Mouse (Mus musculus): ENCODE data around the gene Prr19. TPM values are rescaled to one million over a fixed set of nuclear protein-coding genes. Genes with fewer than 3 reads are reported as not detected.

The Prr19 gene
- not detected for polyA plus RNA-seq (2015; fragmentation: Illumina TruSeq; extraction: RNeasy Lipid Tissue Mini Kit (QIAGEN cat#74804); ENCODE audit: insufficient read depth, low replicate concordance)

DNA sequence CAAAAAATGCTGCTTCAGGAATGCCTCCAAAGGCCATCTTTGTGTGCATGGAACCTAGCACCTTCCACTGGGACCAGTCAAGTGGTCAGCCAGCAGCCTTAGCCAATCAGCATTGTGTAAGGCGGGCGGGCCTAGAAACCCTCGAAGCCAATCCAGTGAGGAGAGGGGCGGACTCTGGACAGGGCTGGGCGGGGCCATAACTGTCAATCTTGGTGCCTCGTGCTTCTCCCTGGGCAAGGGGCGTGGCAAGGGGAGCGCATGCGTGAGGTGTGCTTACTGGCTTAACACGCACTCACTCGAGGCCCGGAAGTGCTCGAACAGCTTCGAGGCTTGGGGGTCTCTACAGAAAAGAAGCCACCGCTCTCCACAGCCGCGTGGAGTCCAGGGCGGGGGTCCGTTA is at the start of gene Prr19:
Prr19 (plus strand) TSS at position 349 of the 400 bp plus-strand sequence.

DNA sequence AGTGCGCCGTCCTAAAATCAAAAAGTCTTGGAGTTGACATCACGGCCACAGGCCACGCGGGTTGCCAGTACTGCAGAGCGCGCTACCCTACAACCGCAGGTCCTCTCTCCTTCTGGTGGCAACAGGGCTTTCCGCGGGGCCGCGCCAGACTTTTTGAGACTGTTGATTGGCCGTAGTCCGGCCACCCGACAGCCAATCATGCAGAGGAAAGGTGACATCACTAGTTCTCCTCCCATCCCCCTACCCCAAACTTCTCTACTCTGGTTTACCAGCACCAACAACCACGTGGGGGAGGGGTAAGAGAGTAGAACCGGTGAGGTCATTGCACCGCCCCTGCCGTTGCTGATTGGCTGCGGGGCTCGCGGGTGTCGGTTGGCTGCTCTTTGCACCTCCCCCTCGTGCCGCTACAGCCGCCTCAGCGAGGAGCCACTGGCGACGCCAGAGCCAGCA is 33.9 kb upstream of the Prr19 start, which contains the start of gene Cic:
Cic (plus strand) TSS at position 404 of the 450 bp plus-strand sequence.

DNA sequence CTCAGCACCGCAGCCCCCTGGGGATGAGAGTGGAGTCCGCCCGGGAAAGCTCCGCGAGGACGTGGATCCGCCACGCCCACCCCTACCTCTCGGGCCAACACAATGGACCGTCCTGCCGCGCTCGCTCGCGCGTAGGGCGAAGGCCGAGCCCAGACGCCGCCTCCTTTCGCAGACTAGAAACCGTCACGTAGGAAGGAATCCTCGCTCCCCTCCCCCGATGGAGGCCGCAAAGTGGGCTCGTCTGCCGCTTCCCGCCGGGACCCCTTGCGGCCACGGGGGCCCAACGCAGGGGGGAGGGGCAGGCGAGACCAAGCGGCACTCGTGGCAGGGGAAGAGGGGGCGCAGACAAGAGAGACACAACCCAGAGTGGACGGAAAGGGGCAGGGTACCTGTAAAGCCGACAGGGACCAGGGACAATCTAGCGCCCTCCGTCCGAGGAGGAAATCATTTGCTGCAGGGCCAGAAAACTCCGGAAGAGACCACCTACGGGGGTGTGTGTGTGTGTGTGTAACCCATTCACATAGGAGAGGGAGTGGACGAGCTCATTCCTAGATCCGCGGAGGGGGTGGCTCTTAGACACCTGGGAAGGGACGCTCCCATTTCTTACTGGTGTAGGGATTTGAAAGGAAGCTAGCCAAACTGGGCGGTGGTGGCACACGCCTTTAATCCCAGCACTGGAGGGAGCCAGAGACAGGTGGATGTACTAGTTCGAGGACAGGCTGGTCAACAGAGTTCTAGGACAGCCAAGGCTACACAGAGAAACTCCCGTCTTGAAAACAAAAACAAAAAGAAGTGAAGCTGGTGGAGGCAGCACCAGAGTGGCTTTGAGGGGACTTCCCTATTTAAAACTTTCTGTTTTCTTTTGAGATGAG is 3.5 kb upstream of the Prr19 start, which contains the start of gene Pafah1b3:
Pafah1b3 (minus strand) TSS at position 533 of the 872 bp plus-strand sequence.

GRCm38 (mm10) chr7:25305956-25306613 is 4.9 kb downstream of the Prr19 start, which contains the start of gene Tmem145:
Gene Tmem145, plus strand, starts transcription at chr7:25306106.

DNA sequence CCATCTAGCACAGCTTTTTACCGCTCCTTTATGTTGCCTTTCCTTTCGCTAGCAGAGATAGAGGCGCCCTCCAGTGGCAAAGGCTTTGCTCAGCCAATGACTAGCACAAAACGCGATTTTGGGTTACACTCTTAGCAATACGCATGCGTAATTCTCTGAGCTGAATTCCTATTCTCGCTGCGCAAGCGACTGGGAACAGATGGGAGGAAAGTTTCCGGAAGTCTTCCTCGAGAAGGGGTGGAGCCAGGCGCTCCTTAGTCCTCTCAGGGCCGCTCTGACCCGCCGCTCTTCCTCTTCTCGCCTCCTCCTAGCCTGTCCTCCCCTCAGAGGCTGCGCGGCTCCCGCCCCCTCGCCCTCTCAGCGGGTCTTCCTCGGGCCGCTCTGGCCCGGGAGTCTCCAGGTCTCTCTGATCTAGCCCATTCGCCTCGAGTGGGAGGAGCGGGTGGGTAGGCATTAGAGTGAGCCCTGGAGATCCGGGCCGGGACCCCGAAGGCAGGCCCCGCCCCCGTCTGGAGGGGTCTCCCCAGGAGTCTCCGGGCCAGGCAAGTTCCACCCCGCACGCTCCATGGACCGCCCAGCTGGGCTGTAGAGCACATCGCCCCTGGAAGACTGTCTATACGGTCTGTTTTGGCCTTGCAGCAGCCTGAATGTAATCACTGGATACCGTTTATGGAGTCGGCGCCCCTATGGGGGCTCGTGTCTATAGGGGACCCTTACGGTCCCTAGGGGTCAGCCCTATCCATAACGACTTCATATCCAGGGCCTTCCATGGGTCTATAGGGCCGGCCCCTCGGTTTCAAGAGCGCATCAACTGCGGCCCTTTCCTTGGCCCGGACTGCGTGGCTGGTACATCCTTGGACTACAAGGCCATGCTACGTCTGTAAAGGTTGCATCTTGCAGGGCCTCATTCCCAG is 15.6 kb downstream of the Prr19 start, which contains the start of gene Megf8:
Megf8 (plus strand) TSS at position 633 of the 914 bp plus-strand sequence.

Other genes with a start within 250 kb of the Prr19 start
- 2.4 TPM for gene Grik5, start 229.1 kb upstream of the Prr19 start, polyA plus RNA-seq (2015; fragmentation: Illumina TruSeq; extraction: RNeasy Lipid Tissue Mini Kit (QIAGEN cat#74804); ENCODE audit: insufficient read depth, low replicate concordance)
- gene Zfp574, start 228.8 kb upstream of the Prr19 start, polyA plus RNA-seq (2015; fragmentation: Illumina TruSeq; extraction: RNeasy Lipid Tissue Mini Kit (QIAGEN cat#74804); ENCODE audit: insufficient read depth, low replicate concordance), result 1.7 TPM
- 34.8 TPM for gene Pou2f2, start 121.7 kb upstream of the Prr19 start, polyA plus RNA-seq (2015; fragmentation: Illumina TruSeq; extraction: RNeasy Lipid Tissue Mini Kit (QIAGEN cat#74804); ENCODE audit: insufficient read depth, low replicate concordance)
- 21.2 TPM for gene Dedd2, start 80.8 kb upstream of the Prr19 start, polyA plus RNA-seq (2015; fragmentation: Illumina TruSeq; extraction: RNeasy Lipid Tissue Mini Kit (QIAGEN cat#74804); ENCODE audit: insufficient read depth, low replicate concordance)
- 6.4 TPM for gene Zfp526, start 80.0 kb upstream of the Prr19 start, polyA plus RNA-seq (2015; fragmentation: Illumina TruSeq; extraction: RNeasy Lipid Tissue Mini Kit (QIAGEN cat#74804); ENCODE audit: insufficient read depth, low replicate concordance)
- gene Gsk3a, start 63.6 kb upstream of the Prr19 start, polyA plus RNA-seq (2015; fragmentation: Illumina TruSeq; extraction: RNeasy Lipid Tissue Mini Kit (QIAGEN cat#74804); ENCODE audit: insufficient read depth, low replicate concordance), result 56.1 TPM
- 4.6 TPM for gene Erf, start 50.6 kb upstream of the Prr19 start, polyA plus RNA-seq (2015; fragmentation: Illumina TruSeq; extraction: RNeasy Lipid Tissue Mini Kit (QIAGEN cat#74804); ENCODE audit: insufficient read depth, low replicate concordance)
- gene Cic, start 33.7 kb upstream of the Prr19 start, polyA plus RNA-seq (2015; fragmentation: Illumina TruSeq; extraction: RNeasy Lipid Tissue Mini Kit (QIAGEN cat#74804); ENCODE audit: insufficient read depth, low replicate concordance), result 85.9 TPM
- gene Pafah1b3, start 3.4 kb upstream of the Prr19 start, polyA plus RNA-seq (2015; fragmentation: Illumina TruSeq; extraction: RNeasy Lipid Tissue Mini Kit (QIAGEN cat#74804); ENCODE audit: insufficient read depth, low replicate concordance), result 21.5 TPM
- not detected for gene Tmem145, start 4.7 kb downstream of the Prr19 start, polyA plus RNA-seq (2015; fragmentation: Illumina TruSeq; extraction: RNeasy Lipid Tissue Mini Kit (QIAGEN cat#74804); ENCODE audit: insufficient read depth, low replicate concordance)
- 2.7 TPM for gene Megf8, start 15.8 kb downstream of the Prr19 start, polyA plus RNA-seq (2015; fragmentation: Illumina TruSeq; extraction: RNeasy Lipid Tissue Mini Kit (QIAGEN cat#74804); ENCODE audit: insufficient read depth, low replicate concordance)
- not detected for gene Cnfn, start 68.3 kb downstream of the Prr19 start, polyA plus RNA-seq (2015; fragmentation: Illumina TruSeq; extraction: RNeasy Lipid Tissue Mini Kit (QIAGEN cat#74804); ENCODE audit: insufficient read depth, low replicate concordance)
- gene Lipe, start 97.3 kb downstream of the Prr19 start, polyA plus RNA-seq (2015; fragmentation: Illumina TruSeq; extraction: RNeasy Lipid Tissue Mini Kit (QIAGEN cat#74804); ENCODE audit: insufficient read depth, low replicate concordance), result 9.6 TPM
- gene Cxcl17, start 111.5 kb downstream of the Prr19 start, polyA plus RNA-seq (2015; fragmentation: Illumina TruSeq; extraction: RNeasy Lipid Tissue Mini Kit (QIAGEN cat#74804); ENCODE audit: insufficient read depth, low replicate concordance), result not detected
- 51.9 TPM for gene Ceacam1, start 176.2 kb downstream of the Prr19 start, polyA plus RNA-seq (2015; fragmentation: Illumina TruSeq; extraction: RNeasy Lipid Tissue Mini Kit (QIAGEN cat#74804); ENCODE audit: insufficient read depth, low replicate concordance)
- 2.8 TPM for gene Ceacam2, start 238.4 kb downstream of the Prr19 start, polyA plus RNA-seq (2015; fragmentation: Illumina TruSeq; extraction: RNeasy Lipid Tissue Mini Kit (QIAGEN cat#74804); ENCODE audit: insufficient read depth, low replicate concordance)

Data from spleen, adult 10 weeks (tissue).